Mouse (Mus musculus) embryo, embryonic 10 days (tissue): Measurements from ENCODE around the gene Fcna.

Experiments used
- DNase-seq: peaks from one replicate; pipeline ENCODE4 v3.0.0-alpha.2; 2015; ENCODE audit warnings: low spot score

Fcna gene

GRCm38 (mm10) chr2:25607761-25608622 lies 19.8 kb downstream of the Fcna start, which contains the start of gene Rabl6:
TSS of gene Rabl6 (minus strand) at chr2:25608521.
- DNase-seq = peak; percentile 96

GRCm38 (mm10) chr2:25602526-25602925 lies 25.3 kb downstream of the Fcna start:
- no peak for DNase-seq

- DNase-seq = no peak
Measured at GRCm38 (mm10) chr2:25600037-25600436, 27.8 kb downstream of the Fcna start.

GRCm38 (mm10) chr2:25598749-25599148 lies 29.1 kb downstream of the Fcna start:
- no peak for DNase-seq

- DNase-seq = no peak
Measured at GRCm38 (mm10) chr2:25596765-25597510, 30.9 kb downstream of the Fcna start.

GRCm38 (mm10) chr2:25591863-25592262 lies 36.0 kb downstream of the Fcna start:
- DNase-seq = peak; percentile 22

- DNase-seq = no peak
Measured at GRCm38 (mm10) chr2:25588227-25588907, 39.5 kb downstream of the Fcna start.

GRCm38 (mm10) chr2:25587290-25587689 lies 40.5 kb downstream of the Fcna start:
- DNase-seq = no peak

GRCm38 (mm10) chr2:25585601-25586000 lies 42.2 kb downstream of the Fcna start:
- no peak for DNase-seq

GRCm38 (mm10) chr2:25584856-25585255 lies 43.0 kb downstream of the Fcna start:
- no peak for DNase-seq

- DNase-seq = no peak
Measured at GRCm38 (mm10) chr2:25584152-25584551, 43.7 kb downstream of the Fcna start.

GRCm38 (mm10) chr2:25583571-25583970 lies 44.3 kb downstream of the Fcna start:
- DNase-seq = no peak

GRCm38 (mm10) chr2:25583120-25583481 lies 44.7 kb downstream of the Fcna start:
- no peak for DNase-seq

- peak; percentile 41 for DNase-seq
Measured at GRCm38 (mm10) chr2:25582466-25583119, 45.2 kb downstream of the Fcna start.

GRCm38 (mm10) chr2:25581901-25582301 lies 45.9 kb downstream of the Fcna start:
- no peak for DNase-seq

GRCm38 (mm10) chr2:25581294-25581864 lies 46.5 kb downstream of the Fcna start, which contains the start of gene Ajm1:
TSS of gene Ajm1 (minus strand) at chr2:25581757.
- DNase-seq = peak; percentile 80

GRCm38 (mm10) chr2:25580621-25581101 lies 47.2 kb downstream of the Fcna start:
- DNase-seq = no peak

GRCm38 (mm10) chr2:25579737-25580460 lies 47.9 kb downstream of the Fcna start:
- peak; percentile 72 for DNase-seq

GRCm38 (mm10) chr2:25578796-25579736 lies 48.8 kb downstream of the Fcna start:
- DNase-seq = peak; percentile 23
